Mouse (Mus musculus): Measurements from ENCODE around the gene Rbp7. TPM values are rescaled to one million over a fixed set of nuclear protein-coding genes. Genes with fewer than 3 reads are reported as not detected.

The Rbp7 gene
- total and polyA plus RNA-seq, 3 experiments: not detected

- Histone ChIP-seq H3K4me3 (replicated peaks in 1 of 3; ENCODE audit: low read depth in 2 of 3, low read length in 2 of 3, poor library complexity in 1 of 3) (no peak overlapping the region), H3K9ac (ENCODE audit: insufficient read depth, low read depth) (no peak overlapping the region), H3K27ac (ENCODE audit: insufficient read depth, low read depth) (no peak overlapping the region), H3K27me3 (replicated peaks) (no peaks in the 10 kb centered on the region), H3K79me2 (replicated peaks; ENCODE audit: control insufficient read depth, extremely low read depth, insufficient read depth, poor library complexity, severe bottlenecking) (no peaks in the 10 kb centered on the region), H3K36me3 (replicated peaks in 1 of 2; ENCODE audit: control insufficient read depth in 1 of 2, insufficient read depth in 1 of 2, low read length in 1 of 2) (no peaks in the 10 kb centered on the region), H3K4me1 (ENCODE audit: control insufficient read depth in 1 of 2, insufficient read depth in 2 of 2) (peaks cover 0 to 13% of the 10 kb centered on the region in 2 experiments; a peak in 3 of 4 replicates), H3K9me3 (replicated peaks; ENCODE audit: low read length) (no peaks in the 10 kb centered on the region), H3K4me2 (ENCODE audit: insufficient read depth, low read depth, poor library complexity, severe bottlenecking) (no peak overlapping the region)
- in situ Hi-C loops (cut with MboI; ENCODE audit: low pct_ligation_motif_present, low pct_unique_long_range_greater_than_20kb, low sequenced_read_pairs): no loop called here
- no peak for DNase-seq (ENCODE audit: extremely low read depth)
- dilution Hi-C loops (cut with MboI; ENCODE audit: extremely low pct_ligation_motif_present, extremely low pct_unique_long_range_greater_than_20kb, low sequenced_read_pairs): no loop called here
- TF ChIP-seq MEF2A (IDR thresholded peaks at IDR 0.05; ENCODE audit: borderline replicate concordance, low read depth, low read length): no peak
- no peak for TF ChIP-seq UBTF (IDR thresholded peaks at IDR 0.05; ENCODE audit: low read depth, low read length)
- TF ChIP-seq HCFC1 (IDR thresholded peaks at IDR 0.05; ENCODE audit: low read depth, low read length): no peak
- TF ChIP-seq ZNF384 (IDR thresholded peaks at IDR 0.05; ENCODE audit: low read depth, low read length): no peak
- TF ChIP-seq ZMIZ1 (IDR thresholded peaks at IDR 0.05; ENCODE audit: low read depth, low read length): no peak
- TF ChIP-seq PAX5 (IDR thresholded peaks at IDR 0.05; ENCODE audit: low read length): no peak
- no peak for TF ChIP-seq TCF12 (IDR thresholded peaks at IDR 0.05; ENCODE audit: low read depth, low read length)
- TF ChIP-seq KAT2A (IDR thresholded peaks at IDR 0.05; ENCODE audit: insufficient replicate concordance, low read length): no peak
Measured at GRCm38 (mm10) chr4:149444465-149444864, 10.3 kb downstream of the Rbp7 start.

DNA sequence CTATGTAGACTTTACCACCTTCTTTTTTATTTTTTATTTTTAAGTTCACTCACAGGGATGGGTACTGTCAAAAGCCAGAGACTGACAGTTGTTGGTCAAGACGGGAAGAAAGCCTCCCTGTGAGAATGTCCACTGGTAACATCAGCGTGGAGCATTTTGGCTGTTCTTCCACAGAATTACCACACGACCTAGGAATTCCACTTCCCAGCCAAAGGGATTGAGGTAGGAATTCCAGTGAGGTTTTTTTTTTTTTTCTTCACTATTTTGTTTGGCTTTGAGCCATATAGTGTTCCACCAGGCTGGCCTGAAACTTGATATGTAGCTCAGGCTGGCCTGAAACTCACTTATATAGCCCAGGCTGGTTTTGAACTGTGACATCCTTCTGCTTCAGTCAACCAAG, 12.3 kb downstream of the Rbp7 start:
- Histone ChIP-seq H3K36me3 (replicated peaks in 1 of 2; ENCODE audit: control insufficient read depth in 1 of 2, insufficient read depth in 1 of 2, low read length in 1 of 2) (no peaks in the 10 kb centered on the region), H3K4me3 (replicated peaks in 1 of 3; ENCODE audit: low read depth in 2 of 3, low read length in 2 of 3, poor library complexity in 1 of 3) (no peak overlapping the region), H3K27ac (ENCODE audit: insufficient read depth, low read depth) (no peak overlapping the region), H3K27me3 (replicated peaks) (no peaks in the 10 kb centered on the region), H3K79me2 (replicated peaks; ENCODE audit: control insufficient read depth, extremely low read depth, insufficient read depth, poor library complexity, severe bottlenecking) (no peaks in the 10 kb centered on the region), H3K4me1 (ENCODE audit: control insufficient read depth in 1 of 2, insufficient read depth in 2 of 2) (peaks cover 0 to 13% of the 10 kb centered on the region in 2 experiments; a peak in 3 of 4 replicates), H3K4me2 (ENCODE audit: insufficient read depth, low read depth, poor library complexity, severe bottlenecking) (no peak overlapping the region), H3K9me3 (replicated peaks; ENCODE audit: low read length) (no peaks in the 10 kb centered on the region), H3K9ac (ENCODE audit: insufficient read depth, low read depth) (no peak overlapping the region)
- dilution Hi-C loops (cut with MboI; ENCODE audit: extremely low pct_ligation_motif_present, extremely low pct_unique_long_range_greater_than_20kb, low sequenced_read_pairs): no loop called here
- no peak for DNase-seq (ENCODE audit: extremely low read depth)
- TF ChIP-seq JUND (conservative IDR thresholded peaks at IDR 0.05; ENCODE audit: low read depth, low read length): no peak
- TF ChIP-seq CHD2 (IDR thresholded peaks at IDR 0.05; ENCODE audit: low read length): no peak
- no peak for TF ChIP-seq TCF12 (IDR thresholded peaks at IDR 0.05; ENCODE audit: low read depth, low read length)
- no peak for TF ChIP-seq UBTF (IDR thresholded peaks at IDR 0.05; ENCODE audit: low read depth, low read length)
- no peak for TF ChIP-seq MEF2A (IDR thresholded peaks at IDR 0.05; ENCODE audit: borderline replicate concordance, low read depth, low read length)
- TF ChIP-seq RAD21 (IDR thresholded peaks at IDR 0.05; ENCODE audit: low read depth, low read length): no peak
- TF ChIP-seq PAX5 (IDR thresholded peaks at IDR 0.05; ENCODE audit: low read length): no peak
- no peak for TF ChIP-seq POLR2A (IDR thresholded peaks at IDR 0.05; ENCODE audit: low read depth, low read length)
- TF ChIP-seq MAFK (IDR thresholded peaks at IDR 0.05; ENCODE audit: insufficient replicate concordance, low read length): no peak
- no peak for TF ChIP-seq ZC3H11A (IDR thresholded peaks at IDR 0.05; ENCODE audit: low read depth, low read length)
- no peak for TF ChIP-seq USF2 (conservative IDR thresholded peaks at IDR 0.05; ENCODE audit: low read depth, low read length)
- no peak for TF ChIP-seq MYC (IDR thresholded peaks at IDR 0.05; ENCODE audit: low read depth, low read length)
- TF ChIP-seq SMC3 (IDR thresholded peaks at IDR 0.05; ENCODE audit: low read depth, low read length): no peak
- TF ChIP-seq MXI1 (IDR thresholded peaks at IDR 0.05; ENCODE audit: low read depth, low read length): no peak
- no peak for TF ChIP-seq CHD1 (IDR thresholded peaks at IDR 0.05; ENCODE audit: low read depth, low read length)
- TF ChIP-seq POLR2AphosphoS2 (IDR thresholded peaks at IDR 0.05; ENCODE audit: low read depth, low read length): no peak
- TF ChIP-seq NRF1 (IDR thresholded peaks at IDR 0.05; ENCODE audit: low read depth, low read length): no peak
- TF ChIP-seq ZNF384 (IDR thresholded peaks at IDR 0.05; ENCODE audit: low read depth, low read length): no peak
- TF ChIP-seq RCOR1 (conservative IDR thresholded peaks at IDR 0.05; ENCODE audit: low read depth, low read length): no peak
- no peak for TF ChIP-seq GABPA (IDR thresholded peaks at IDR 0.05; ENCODE audit: insufficient replicate concordance, low read depth, low read length)
- in situ Hi-C loops (cut with MboI; ENCODE audit: low pct_ligation_motif_present, low pct_unique_long_range_greater_than_20kb, low sequenced_read_pairs): no loop called here

Data from CH12.LX (cell line).